Mouse (Mus musculus) kidney, adult 8-10 months (tissue): ENCODE measurements at regions not wholly inside any gene's neighbourhood (a gene's known extent, or its start where the extent isn't known, plus 50 kb on each side); places are given as distances from the start of the nearest gene placed in this dataset.
A peak's percentile ranks its signal among the peaks of the same experiment; 100 is the strongest.

Experiments used
- DNase-seq, 2 experiments: peaks; one replicate each; pipeline ENCODE4 v3.0.0; 2022

- DNase-seq: no peak
Observed at GRCm38 (mm10) chr4:106185745-106186501, 130.1 kb upstream of the Usp24 start.

- DNase-seq: no peak
Observed at GRCm38 (mm10) chr4:106186684-106187083, 129.3 kb upstream of the Usp24 start.

- DNase-seq: no peak
Observed at GRCm38 (mm10) chr4:106190248-106190647, 125.8 kb upstream of the Usp24 start.

- DNase-seq: no peak
Observed at GRCm38 (mm10) chr4:106191331-106191730, 124.7 kb upstream of the Usp24 start.

- no peak for DNase-seq
Observed at GRCm38 (mm10) chr4:106191843-106192242, 124.2 kb upstream of the Usp24 start.

GRCm38 (mm10) chr4:106193204-106193945 lies 122.6 kb upstream of the Usp24 start:
- no peak for DNase-seq

- no peak for DNase-seq
Observed at GRCm38 (mm10) chr4:106195497-106196166, 120.4 kb upstream of the Usp24 start.

- peak in 1 of 2 experiments; percentile 20 for DNase-seq
Observed at GRCm38 (mm10) chr4:106199833-106200232, 116.2 kb upstream of the Usp24 start.

- no peak for DNase-seq
Observed at GRCm38 (mm10) chr4:106200241-106200640, 115.8 kb upstream of the Usp24 start.

GRCm38 (mm10) chr4:106202554-106202953 lies 113.5 kb upstream of the Usp24 start:
- DNase-seq: no peak

GRCm38 (mm10) chr4:106205200-106205599 lies 110.8 kb upstream of the Usp24 start:
- DNase-seq: no peak

- no peak for DNase-seq
Observed at GRCm38 (mm10) chr4:106206023-106206422, 110.0 kb upstream of the Usp24 start.

GRCm38 (mm10) chr4:106209465-106209864 lies 106.5 kb upstream of the Usp24 start:
- DNase-seq: no peak

- DNase-seq: peak in 1 of 2 experiments; percentile 43
Observed at GRCm38 (mm10) chr4:106209975-106210374, 106.0 kb upstream of the Usp24 start.

- DNase-seq: no peak
Observed at GRCm38 (mm10) chr4:106214170-106214569, 101.8 kb upstream of the Usp24 start.

- no peak for DNase-seq
Observed at GRCm38 (mm10) chr4:106220621-106221020, 95.4 kb upstream of the Usp24 start.

GRCm38 (mm10) chr4:106225184-106225862 lies 90.7 kb upstream of the Usp24 start:
- DNase-seq: peak in 1 of 2 experiments; percentile 62

GRCm38 (mm10) chr4:106227428-106227827 lies 88.6 kb upstream of the Usp24 start:
- DNase-seq: peak in 1 of 2 experiments; percentile 26

GRCm38 (mm10) chr4:106228534-106228933 lies 87.5 kb upstream of the Usp24 start:
- peak; percentile 88 to 94 for DNase-seq

GRCm38 (mm10) chr4:106229526-106229925 lies 86.5 kb upstream of the Usp24 start:
- DNase-seq: no peak

GRCm38 (mm10) chr4:106232499-106232970 lies 83.5 kb upstream of the Usp24 start:
- no peak for DNase-seq

GRCm38 (mm10) chr4:106244384-106244819 lies 71.6 kb upstream of the Usp24 start:
- DNase-seq: peak; percentile 91 to 94
